Mouse (Mus musculus) stomach, postnatal 0 days (tissue): ENCODE measurements at regions not wholly inside any gene's neighbourhood (a gene's known extent, or its start where the extent isn't known, plus 50 kb on each side); places are given as distances from the start of the nearest gene placed in this dataset.

Source experiments
- CTCF ChIP-seq: IDR thresholded peaks from 2 replicates; pipeline ENCODE4 v1.5.1; 2016; ENCODE audit warnings: antibody characterized with exemption, low read depth, mild to moderate bottlenecking, moderate library complexity
- EP300 ChIP-seq: optimal IDR thresholded peaks from 2 replicates; pipeline ENCODE3; 2016; ENCODE audit warnings: antibody characterized with exemption

- no peak for TF ChIP-seq EP300
- no peak for TF ChIP-seq CTCF
These were observed 547.3 kb downstream of the Adgrl2 start for GRCm38 (mm10) chr3:148443012-148443411.
